Mouse (Mus musculus) right cerebral cortex, postnatal 36 days (tissue): ENCODE data around the gene Cdx2.

Source experiments
- DNase-seq, 2 experiments: peaks; one replicate each; pipeline ENCODE4 v3.0.0; 2022; ENCODE audit warnings: low spot score in 2 of 2, mixed read lengths in 1 of 2

Cdx2 gene

DNA sequence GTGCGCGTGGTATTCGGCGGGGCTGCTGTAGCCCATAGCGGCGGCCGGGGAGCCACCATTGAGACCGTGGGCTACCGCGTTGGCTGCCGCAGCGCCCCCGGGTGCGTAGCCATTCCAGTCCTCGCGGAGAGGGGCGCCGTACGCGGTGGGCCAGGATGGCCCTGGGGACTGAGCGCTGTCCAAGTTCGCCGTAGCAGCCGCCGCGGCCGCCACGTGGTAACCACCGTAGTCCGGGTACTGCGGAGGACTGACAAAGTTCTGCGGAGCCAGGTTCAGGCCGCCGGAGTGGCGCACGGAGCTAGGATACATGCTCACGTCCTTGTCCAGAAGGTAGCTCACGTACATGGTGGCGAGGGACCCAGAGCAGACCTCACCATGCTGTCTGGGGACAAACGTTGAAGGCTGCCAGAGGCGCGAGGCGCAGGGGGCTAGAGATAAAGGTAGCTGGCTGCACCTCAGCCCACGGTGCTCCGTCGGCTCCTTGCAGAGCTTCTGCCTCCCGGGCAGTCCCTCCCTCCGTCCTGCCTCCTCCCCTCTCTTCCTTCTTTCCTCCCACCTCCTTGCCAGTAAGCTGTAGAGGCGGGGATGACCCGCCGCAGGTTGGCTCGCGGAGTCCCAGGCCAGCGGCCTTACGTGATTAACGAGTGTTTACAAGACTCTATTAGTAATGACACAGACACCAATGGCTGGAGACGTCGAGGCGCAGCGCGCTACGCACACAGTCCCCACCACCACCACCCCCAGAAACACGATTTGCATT lies at the start of gene Cdx2:
Gene Cdx2, minus strand, starts transcription at position 633 of the 760 bp plus-strand sequence.
- no peak for DNase-seq

DNA sequence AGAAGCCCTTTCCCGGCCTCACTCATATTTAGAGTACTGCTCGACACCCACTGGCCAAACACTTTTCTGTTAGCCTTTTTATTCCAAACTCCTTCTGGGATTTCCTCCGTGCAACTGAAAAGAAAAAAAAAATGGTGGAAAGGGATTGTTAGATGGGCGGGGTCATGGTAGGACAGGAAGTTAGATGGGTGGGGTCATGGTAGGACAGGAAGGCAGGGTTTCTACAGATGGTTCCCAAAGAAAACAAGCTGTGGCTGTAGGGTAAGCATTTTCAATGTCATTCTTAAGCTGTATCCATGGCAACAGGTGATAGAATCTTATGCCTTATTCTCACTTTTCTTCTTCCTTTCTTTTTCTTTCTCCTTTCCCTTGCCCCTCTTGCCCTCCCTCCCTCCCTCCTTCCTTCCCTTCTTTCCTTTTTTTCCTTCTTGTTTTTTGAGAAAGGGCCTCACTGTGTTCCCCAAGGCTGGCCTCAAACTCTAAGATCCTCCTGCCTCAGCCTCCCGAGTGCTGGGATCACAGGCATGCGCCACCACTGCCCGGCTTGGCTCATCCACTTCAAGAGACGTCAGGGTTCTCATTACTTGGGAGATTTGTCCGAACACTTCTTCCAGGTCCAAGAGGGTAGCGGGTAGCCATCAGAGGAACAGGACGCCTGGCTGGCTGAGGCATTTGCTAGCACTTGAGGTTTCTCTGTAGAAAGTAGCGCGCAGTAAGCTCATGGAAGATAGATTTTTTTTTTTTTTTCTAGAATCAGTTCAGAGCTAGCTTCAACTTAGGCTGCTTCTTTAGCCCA lies 49.4 kb upstream of the Cdx2 start:
- no peak for DNase-seq

DNA sequence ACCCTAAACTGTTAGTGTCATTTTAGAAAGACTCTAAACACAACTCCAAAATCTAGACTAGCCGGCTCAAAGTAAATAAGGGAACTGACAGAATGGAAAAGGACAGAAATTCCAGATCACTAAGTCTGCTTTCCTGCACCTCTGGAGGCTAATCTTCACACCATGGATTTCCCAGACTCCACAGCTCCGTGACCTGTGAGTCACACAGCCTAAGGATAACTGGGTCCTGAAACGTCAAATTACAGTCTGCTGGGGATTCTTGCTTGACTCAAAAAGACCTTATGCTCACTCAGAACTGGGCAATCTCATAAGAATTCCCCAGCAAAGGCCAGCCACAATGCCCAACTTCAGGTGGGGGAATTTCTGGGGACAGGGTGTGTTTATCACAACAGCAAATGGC lies 48.7 kb upstream of the Cdx2 start:
- no peak for DNase-seq

DNA sequence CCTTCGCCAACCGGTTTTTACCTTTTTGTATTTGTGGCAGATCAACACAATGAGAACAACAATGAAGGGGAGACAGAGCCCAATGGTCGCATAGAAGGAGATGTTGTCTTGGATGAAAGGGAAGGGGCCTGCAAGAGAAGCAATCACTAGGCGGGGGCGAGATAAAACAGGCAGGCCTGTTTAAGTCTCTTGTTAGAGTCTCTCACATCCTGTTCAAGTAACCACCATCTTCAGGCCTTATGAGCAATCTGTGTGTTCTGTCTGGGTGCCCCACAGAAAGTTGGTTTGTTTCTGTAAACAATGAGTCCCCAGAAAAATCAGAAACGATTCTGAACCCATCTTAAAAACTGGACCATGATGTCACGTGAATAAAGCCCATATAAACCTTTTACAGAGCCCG lies 47.9 kb upstream of the Cdx2 start:
- no peak for DNase-seq

DNA sequence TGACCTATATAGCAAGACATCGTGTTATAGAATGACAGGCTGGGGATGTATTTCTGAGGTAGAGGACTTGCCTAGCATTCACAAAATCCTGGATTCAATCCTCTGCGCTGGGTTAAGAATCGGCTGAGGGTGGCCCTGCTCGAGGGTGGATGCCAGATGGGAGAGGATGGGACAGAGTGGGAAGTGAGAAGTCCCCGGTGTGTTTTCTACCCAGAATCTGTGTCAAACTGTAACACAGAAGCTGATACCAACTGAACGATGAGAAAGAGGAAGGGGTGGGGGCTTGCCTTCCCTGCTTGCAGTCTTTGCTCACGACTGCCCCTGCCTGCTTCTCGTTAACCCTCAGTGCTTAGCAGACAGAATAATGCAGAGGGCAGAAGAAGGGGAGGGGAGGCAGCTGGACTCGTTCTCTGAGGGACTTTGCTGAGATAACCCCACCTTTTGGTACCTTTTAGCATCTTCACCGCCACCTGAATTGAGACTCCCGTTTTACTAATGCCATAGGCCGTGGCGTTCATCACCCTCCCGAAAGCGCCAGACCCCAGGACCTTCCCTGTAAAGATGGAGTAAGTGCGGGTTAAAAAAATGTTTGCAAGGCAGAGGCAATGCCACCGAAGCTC lies 47.2 kb upstream of the Cdx2 start:
- peak; percentile 34 to 61 for DNase-seq

DNA sequence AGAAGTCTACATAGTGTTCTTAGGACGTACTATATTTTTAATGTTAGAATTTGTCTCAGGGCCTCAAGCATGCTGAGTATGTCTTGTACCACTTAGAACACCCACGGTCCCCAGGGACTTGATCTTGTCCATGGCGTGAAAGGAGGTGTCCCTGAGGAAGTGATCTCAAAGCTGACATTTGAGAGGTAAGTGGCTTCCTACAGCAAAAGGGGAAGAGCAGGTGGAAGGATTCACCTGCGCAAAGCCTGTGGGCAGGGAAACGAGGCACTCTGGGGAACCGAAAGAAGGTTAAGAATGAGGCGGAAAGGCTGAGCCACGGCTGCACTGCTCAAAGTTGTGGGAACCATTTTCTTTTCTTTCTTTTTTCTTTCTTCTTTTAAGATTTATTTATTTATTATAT lies 44.9 kb upstream of the Cdx2 start:
- DNase-seq, result no peak

DNA sequence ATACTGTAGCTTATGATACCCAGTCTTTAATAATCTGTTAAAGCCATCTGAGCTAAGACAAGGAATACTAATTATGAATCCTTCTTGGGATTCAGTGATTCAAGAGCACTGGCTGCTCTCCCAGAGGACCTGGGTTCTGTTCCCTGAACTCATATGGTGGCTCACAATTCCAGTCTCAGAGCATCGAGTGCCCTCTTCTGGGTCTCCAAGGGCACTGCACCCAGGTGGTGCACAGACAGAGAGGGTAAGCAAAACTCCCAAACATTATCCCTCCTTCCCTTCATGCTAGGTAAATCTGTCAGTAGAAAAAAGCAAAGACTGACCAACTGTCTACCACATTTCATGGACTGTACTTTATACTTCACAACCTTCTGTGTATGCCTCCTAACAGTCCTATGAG lies 38.9 kb upstream of the Cdx2 start:
- DNase-seq, result no peak

DNA sequence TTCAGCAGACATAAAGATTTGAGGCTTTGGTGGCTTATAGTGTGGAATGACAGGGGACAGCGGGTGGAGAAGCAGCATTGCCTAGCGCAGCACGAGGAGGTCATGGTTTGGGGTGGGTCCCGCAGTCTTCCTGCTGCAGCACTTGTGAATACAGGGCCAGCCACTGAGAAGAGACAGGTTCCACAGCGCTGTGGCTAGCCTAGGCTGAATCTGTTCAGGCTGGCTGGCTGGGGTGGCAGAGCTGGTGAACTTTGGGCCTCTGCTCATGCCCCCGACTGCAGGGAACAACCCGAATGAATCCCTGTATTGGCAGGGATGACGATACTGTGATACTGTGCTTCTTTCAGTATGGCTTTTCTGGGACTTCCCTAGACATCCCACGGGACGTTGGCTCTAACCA lies 36.8 kb upstream of the Cdx2 start:
- no peak for DNase-seq

DNA sequence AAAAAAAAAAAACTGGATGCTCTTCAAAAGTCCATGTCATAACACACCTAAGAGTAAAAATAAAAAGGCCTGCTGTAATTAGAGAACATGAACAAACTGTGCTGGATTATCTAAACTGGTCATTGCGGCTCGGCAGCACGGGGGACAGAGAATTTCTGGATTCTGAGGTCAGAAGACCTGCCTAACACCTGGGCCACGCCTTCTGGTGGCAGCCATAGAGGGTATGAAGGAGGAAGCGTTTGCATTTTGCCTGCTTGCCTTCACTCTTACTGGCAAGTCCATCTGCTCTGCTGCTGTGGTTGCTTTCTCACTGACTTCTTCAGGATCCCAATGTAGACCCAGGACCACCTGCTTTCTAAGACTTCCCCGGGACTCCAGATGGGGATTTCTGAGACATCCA lies 35.8 kb upstream of the Cdx2 start:
- DNase-seq, result no peak

DNA sequence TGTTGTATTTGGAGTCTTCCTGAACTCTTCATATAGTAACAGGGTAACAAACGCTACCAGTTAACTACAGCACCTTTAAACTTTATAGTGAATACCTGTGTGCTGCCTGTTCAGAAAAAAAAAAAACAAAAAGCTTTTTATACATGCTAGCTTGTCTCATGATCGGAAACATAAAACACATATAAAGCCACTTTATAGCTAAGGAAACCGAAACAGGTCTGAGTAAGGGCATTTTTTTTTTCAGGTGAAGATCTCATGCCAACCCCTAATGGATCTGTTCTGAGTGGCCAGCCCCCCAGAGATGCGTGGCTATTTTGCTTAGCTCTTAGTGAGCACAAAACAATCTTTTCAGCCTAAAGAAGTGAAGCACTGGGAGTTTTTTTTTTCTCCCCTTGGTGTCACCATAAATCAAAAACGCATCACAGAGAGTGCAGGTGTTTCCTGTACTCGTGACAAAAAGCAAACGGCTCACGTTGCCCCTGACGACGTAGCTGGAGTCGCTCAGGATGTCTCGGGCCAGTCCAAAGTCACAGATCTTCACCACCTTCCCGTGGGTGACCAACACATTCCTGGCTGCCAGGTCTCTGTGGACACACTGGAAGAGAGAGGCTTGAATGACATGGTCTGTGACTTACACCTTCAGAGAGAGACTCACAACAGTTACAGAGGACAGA lies 33.8 kb upstream of the Cdx2 start:
- DNase-seq, result no peak

DNA sequence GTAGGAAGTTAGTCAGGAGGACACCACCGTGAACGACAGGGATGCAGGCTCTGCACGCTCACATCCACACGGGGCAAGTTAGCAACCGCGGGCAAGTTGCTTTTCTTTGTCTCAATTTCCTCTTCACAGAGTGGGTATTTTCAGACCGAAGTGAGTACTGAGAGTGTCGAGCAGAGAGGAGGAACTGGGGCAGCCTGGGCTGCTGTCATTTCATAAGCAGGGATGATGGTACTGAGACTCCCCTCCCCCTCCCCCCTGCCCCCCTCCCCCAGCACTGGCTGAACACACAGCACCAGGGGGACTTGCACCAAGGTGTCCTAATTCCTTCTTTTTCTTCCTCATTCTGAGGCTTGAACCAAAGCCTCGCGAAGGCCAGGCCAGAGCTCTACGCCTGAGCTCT lies 32.5 kb upstream of the Cdx2 start:
- DNase-seq, result no peak

DNA sequence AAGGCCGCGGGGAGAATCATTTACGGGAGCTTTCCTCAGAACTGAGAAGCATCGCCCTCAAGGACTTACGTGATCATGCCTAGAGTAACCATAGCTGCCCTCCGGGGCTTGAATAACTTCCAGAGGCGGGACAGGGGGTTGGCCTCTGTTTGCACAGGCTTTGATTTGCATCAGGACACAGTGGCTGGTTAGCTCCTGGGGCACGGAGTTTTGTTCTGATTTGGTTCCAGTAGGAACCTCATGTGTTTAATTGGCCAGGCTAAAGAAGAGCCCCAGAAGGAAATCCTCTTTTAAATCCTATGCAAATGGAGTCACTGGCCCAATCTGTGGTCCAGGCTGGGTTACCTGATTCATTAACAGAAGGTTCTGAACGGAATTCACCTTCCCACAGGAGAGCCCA lies 31.9 kb upstream of the Cdx2 start:
- DNase-seq, result no peak

DNA sequence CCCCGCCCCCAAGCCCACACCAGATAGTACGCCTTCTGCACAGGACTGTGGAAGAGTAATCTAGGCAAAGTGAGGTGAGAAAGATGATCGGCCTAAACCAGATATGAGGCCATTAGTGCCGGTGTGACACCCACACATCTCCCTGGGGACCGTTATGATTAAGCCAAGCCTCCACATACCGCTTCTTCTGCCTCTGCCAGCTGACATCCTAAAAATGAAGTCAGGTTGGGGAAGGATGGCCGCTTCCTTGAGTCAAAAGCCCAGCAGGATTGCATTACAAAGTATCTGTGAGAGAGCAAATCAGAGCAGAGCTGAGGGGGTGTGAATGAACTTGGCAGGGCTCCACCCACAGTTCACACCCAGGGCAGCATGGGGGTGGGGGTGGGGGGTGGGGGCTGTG lies 25.6 kb upstream of the Cdx2 start:
- DNase-seq, result no peak

DNA sequence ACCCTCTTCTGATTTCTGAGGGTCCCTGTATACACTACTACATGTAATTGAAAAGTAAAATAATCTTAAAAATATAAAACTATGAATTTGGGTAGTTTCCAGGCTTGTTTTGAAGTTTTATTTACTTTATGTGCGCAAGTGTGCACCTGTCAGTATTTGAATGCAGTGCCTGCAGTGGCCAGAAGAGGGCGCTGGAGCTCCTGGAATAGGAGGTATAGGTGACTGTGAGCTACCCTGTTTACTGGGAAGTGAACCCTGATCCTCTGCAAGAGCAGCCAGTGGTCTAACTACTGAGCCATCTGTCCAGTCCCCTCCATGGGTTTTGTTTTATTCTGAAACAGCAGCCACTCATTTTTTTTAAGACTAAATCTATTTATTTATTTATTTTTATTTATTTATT lies 24.5 kb upstream of the Cdx2 start:
- no peak for DNase-seq

DNA sequence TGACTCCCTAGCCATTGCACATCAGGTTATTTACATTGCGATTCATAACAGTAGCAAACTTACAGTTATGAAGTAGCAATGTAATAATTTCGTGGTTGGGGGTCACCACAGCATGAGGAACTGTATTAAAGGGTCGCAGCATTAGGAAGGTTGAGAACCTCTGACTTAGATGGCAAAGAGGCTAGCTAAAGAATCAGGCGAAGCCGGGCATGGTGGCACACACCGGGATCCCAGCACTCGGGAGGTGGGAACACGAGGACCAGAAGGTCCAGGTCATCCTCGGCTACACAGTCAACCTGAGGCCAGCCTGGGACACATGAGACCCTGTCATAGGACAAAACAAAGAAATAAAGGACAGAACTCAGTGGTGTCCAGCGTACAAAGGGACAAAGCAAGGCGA lies 22.9 kb upstream of the Cdx2 start:
- DNase-seq, result no peak

DNA sequence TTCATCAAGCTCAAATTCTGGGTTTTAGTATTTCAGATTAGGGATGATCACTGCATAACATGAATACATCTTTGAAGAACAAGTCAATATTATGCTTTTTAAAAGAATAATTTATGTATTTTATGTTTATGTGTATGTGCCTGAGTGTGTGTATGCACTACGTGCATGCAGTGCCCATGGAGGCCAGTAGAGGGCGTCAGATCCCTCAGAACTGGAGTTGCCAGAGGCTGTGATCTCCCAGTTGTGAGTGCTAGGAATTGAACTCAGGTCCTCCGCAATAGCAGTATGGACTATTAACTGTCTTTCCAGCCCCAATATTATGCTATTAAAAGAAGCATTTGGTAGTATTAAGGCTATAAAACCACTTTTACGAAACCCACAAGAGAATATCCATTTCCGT lies 20.6 kb upstream of the Cdx2 start:
- DNase-seq, result no peak

DNA sequence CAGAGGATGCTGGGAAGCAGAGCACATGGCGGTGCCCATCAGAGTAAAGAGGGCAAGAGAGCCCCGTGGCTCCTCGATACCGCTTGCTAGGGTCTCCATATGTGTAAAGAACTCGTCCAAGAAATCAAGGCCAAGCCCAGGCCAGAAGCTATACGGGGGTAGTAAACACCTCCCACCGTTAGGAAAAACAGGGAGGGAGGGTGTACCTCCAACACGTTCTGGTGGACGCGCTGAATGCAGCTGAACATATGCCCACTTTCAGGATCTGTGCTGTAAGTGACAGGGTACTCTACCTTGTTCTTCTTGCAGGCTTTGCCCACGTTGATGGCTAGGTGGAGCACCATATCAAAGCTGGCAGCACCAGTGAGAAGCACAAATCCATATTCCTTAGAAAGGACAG lies 18.9 kb upstream of the Cdx2 start:
- no peak for DNase-seq

DNA sequence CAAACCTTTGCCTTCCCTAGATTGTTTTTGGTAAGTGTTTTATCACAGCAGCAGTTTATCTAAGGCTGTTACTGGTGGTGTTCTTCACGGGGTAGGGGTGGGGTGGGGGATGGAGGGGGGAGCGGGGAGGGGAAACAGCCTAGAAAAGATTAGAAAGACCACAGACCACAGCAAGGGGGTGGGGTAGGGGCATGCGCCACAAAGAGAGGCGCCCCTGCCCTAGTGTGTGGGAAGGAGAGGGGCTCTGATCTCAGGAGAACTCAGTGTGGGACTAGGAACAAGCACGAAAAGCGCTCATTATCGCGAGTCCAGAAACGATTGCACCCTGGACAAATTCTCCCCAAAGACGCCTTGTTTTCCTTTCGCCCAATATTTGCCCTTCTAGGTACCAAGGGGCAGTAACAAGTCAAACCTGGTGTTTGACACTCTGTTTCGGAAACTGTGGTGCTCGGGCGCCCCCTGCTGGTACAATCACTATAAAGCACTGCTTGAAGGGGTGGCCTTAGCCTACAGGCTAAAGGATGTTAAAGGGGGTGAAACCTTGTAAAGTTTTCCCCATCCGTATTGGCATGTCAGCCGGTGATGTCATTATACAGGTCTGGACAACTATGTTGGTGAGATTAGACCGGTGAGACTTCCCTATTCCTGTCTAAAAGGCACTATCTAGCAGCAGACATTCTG lies 16.3 kb upstream of the Cdx2 start:
- no peak for DNase-seq

DNA sequence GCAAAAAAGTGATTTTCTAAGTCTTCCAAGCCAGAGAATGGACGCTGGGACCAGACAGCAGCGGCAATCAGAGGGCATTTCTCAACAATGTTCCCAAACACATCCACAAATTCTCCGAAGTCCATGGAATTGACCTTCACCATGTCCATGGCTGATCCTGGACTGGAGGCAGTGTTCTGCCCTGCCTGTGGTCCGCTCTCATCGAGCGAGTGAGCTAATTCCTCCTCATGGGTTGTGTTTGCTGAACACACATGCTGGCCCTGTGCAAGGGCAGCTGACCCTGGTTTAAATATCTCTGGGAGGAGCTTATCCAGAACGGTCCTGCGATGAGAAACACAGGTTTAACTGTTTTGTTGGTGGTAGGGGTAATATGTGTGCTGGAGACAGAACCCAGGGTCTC lies 15.1 kb upstream of the Cdx2 start, which contains the start of gene Urad:
Gene Urad, minus strand, starts transcription at position 258 of the 400 bp plus-strand sequence.
- no peak for DNase-seq

DNA sequence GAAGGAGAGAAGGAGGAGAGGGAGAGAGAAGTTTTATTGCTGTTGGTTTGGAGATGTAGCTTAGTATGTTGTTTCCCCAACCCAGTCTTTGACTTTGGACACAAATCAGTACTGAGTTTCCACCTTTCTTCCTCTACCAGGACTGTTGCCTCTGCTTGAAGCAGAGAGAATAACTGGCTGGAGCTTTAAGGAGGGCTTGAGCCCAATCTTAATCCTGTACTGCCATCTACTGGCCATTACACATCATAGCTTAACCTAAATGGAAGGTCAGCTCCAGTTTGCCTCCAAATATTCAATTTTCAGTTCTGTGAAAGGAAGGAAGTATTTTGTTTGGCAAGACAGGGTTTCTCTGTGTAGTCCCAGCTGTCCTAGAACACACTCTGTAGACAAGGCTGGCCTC lies 12.6 kb upstream of the Cdx2 start:
- DNase-seq, result no peak

DNA sequence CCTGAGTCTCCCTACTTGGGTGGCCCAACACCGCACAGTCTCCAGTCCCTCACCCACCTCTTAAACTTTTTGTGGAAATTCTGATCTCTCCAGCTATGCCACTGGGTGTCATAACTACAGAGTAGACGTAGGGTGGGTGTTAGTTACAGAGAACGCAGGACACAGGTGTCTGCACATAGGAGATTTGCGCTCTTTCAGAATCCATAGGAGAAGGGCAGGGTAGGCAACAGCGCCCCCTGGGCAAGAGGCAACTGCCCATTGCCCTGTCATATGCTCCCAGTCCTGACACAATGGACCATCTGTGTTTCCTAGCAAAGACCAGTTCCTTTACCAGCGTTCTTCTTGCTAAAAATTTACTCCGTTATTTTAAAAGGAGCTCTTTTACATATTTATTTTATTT lies 10.9 kb upstream of the Cdx2 start:
- DNase-seq, result no peak

DNA sequence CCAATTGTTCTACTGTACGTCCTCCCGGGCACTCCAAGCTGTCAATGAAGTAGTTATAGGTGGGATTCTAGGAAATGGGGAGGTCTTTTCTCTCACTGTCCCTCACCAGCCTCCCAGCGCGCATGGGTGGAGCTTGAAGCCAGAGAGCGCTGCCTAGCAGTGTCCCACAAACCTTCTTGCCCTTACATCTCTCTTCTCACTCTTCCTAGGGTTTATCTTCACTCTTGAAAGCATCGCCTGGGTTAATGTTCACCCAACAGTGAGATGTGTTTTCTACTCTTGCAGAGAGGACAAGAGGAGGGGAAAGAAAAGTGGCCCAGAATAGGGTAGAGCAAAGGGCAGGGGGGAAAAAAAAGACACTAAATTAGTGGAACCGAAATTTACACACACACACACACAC lies 10.3 kb upstream of the Cdx2 start:
- no peak for DNase-seq
